Mouse (Mus musculus): ENCODE data around the gene Htr5b.
A peak's percentile ranks its signal among the peaks of the same experiment; 100 is the strongest.

The Htr5b gene

GRCm38 (mm10) chr1:121486803-121487202 lies 41.5 kb downstream of the Htr5b start:
- no peak for DNase-seq (ENCODE audit: low spot score in 2 of 2)

DNA sequence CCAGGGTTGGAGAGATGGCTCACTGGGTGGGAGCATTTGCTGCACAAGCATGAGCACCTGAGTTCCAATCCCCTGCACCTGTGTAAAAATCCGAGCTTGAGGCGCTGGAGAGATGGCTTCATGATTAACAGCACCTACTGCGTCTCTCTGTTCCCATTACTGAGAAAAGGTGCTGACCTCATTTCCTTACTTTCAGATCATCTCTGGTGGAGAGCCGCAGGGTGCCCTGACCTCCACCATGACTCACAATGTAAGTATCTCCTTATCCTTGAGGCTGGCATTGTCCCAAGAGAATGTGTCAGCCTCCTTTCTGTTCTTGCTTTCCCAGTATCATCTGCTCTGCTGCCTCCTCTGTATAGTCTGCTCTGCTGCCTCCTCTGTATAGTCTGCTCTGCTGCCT lies 45.2 kb downstream of the Htr5b start:
- DNase-seq (ENCODE audit: low spot score in 2 of 2) = no peak

DNA sequence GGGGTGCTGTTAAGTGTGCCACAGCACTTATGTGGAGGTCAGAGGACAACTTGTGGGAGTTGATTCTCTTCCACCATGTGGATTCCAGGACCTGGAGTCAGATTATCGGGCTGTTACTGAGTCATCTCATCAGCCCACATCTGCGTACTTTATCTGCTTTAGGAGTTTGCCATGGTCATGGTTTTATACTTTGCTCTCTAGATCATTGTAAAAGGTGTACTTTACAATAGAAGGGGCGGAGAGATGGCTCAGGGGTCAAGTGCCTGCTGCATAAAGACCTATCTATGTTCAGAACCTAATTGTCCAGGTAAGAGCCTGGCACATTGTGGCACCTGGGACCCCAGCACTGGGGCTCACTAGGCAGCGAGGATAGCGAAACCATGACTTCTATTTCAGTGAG lies 48.9 kb downstream of the Htr5b start:
- no peak for DNase-seq (ENCODE audit: low spot score in 2 of 2)

DNA sequence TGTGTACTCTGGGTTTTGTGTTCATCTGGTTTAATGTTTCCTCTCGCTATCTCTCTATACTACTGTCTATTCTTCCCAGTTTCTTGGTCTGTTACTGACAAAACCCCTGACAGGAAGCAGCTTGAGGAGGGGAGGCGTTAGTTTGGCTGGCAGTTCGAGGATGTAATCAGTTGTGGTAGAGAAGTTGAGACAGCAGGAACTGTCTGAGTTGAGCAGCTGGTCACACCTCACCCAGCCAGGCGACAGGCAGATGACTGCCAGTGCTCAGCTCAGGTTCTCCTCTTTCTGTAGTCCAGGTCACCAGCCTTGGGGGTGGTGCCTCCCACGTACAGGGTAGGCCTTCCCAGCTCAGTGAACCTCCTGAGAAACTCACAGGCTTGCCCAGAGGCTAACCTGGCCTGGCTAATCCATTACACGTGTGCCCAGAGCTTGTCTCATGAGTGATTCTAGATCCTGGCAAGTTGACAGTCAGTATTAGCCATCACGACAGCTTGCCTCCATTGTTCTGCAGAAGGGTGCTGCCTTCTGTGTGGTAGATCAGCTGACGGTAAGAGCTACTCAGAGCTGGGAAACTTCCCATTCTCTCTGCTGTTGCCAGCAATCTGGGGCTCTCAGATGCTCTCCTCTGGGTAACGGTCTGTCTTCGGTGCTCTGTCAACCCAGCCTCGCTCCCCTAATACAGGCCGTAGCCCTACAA lies 49.8 kb downstream of the Htr5b start:
- peak; percentile 13 to 41 for DNase-seq (ENCODE audit: low spot score in 2 of 2)

GRCm38 (mm10) chr1:121477716-121478115 lies 50.5 kb downstream of the Htr5b start:
- DNase-seq (ENCODE audit: low spot score in 2 of 2) = no peak

DNA sequence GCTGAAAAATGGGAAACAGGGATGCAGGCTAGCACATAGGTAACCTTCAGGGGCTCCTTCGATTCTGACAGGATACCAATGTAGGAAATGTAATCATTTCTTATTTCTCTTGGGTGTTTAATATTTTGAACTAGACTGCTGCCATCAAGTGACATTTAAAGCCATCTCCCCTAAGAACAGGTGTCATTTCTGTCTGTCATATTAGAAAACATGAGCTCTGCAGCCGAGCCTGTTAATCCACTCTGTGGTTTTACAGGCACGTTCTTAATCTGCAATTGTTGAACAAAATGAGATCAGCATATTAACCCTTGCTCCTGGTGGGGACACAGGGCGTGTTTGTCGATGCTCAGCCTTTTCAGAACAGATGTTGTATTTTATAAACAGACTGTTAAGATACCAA lies 56.8 kb downstream of the Htr5b start:
- DNase-seq (ENCODE audit: low spot score in 2 of 2) = no peak

DNA sequence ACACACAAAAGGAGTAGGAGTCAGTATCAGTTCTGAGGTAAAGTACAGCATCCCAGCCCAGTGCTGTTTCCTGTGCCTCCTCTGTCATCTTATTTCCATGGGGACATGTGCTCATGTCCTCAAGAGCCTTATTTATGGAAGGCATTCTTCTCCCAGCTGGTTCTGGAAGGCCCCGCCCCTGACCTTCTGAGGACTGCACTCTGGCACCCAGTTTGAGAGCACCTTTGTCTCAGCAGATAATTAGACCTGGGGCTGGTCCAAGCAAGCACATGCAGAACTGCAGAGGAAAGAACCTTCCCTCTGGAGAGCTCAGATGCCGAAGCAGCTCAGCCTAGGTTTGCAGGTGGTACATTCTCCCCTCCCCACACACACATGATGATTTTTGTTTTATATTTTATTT lies 60.0 kb downstream of the Htr5b start:
- no peak for DNase-seq (ENCODE audit: low spot score in 2 of 2)

- DNase-seq (ENCODE audit: low spot score in 2 of 2) = no peak
Observed at GRCm38 (mm10) chr1:121466276-121466675, 62.0 kb downstream of the Htr5b start.

GRCm38 (mm10) chr1:121463806-121464205 lies 64.5 kb downstream of the Htr5b start:
- DNase-seq (ENCODE audit: low spot score in 2 of 2) = no peak

- no peak for DNase-seq (ENCODE audit: low spot score in 2 of 2)
Observed at GRCm38 (mm10) chr1:121462643-121463042, 65.6 kb downstream of the Htr5b start.

DNA sequence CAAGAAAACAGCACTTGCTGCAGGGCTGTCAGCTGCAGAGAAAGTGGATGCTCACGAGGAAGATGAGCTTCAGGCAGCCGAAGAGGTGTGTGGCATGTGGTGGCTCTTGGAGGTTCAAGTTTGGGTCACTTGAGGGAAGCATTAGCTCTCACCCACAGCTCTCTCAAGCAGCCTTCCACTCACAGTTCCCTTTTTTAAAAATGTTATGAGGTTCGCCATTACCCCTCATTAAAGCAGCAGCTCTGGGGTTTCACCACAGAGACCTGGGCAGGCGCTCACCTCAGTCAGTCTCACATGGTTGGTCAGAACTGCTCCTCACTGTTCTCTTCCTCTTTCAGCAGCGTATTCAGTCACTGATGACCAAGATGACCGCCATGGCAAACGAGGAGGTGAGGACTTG lies 66.4 kb downstream of the Htr5b start:
- no peak for DNase-seq (ENCODE audit: low spot score in 2 of 2)

DNA sequence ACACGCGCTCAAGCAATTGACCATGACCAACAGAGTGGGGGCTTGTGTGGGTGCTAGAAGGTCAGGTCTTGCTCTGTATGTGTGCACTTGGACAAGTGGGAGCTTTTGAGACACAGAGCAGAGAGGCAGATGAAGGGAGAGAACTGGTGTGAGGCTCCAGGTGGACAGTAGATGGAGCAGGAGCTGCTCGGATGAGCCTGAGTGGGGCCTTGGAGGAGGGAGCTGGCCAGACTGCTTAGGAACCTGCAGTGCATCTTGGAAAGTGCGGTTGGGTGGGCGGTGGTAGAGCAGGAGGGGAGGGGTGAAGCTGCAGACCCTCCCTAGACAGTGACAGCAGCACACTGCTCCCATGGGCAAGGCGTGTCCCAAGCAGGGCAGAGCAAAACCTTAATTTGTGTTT lies 68.2 kb downstream of the Htr5b start:
- DNase-seq (ENCODE audit: low spot score in 2 of 2) = no peak

Measured in frontal cortex, postnatal 10 days (tissue).